Mouse (Mus musculus) left cerebral cortex, postnatal 10 days (tissue): ENCODE results near the gene Actl10. TPM values are rescaled to one million over a fixed set of nuclear protein-coding genes. Genes with fewer than 3 reads are reported as not detected.

Experiments used
- DNase-seq, 2 experiments: peaks; one replicate each; pipeline ENCODE4 v3.0.0; 2021 to 2022; ENCODE audit warnings: low spot score in 2 of 2, mixed read lengths in 1 of 2; ENCODE audit errors: extremely low spot score in 1 of 2
- intact Hi-C: fragments of 180-260 bp; cut with DNase I; formaldehyde crosslinking; loops from one replicate; pipeline ENCODE4 v1.15.1; 2025
- total RNA-seq, 2 experiments: library from RNA; stranded (reverse); gene quantifications; 2 replicates each; pipeline ENCODE4 v1.2.3; 2021

The Actl10 gene
- total RNA-seq, 2 experiments from 2014 or later: not detected

DNA sequence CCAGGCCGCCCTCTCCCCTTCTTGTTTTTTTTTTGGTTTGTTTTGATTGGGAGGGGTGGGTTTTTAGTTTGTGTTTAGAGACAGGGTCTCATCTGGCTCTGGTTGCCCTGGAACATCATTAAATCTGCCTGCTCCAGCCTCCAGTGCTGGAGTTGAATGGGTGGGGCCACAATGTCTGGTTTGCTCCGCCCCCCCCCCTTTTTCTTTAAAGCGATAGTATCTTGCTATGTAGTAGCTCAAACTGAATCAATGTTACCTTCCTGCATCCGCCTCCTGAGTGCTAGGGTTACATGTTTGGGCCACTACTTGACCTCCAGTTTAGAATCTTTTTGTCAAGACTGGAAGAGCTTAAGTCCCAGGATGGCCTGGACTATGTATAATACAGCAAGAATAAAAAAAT lies 19.7 kb downstream of the Actl10 start:
- DNase-seq: no peak
- intact Hi-C loops: no loop called here

DNA sequence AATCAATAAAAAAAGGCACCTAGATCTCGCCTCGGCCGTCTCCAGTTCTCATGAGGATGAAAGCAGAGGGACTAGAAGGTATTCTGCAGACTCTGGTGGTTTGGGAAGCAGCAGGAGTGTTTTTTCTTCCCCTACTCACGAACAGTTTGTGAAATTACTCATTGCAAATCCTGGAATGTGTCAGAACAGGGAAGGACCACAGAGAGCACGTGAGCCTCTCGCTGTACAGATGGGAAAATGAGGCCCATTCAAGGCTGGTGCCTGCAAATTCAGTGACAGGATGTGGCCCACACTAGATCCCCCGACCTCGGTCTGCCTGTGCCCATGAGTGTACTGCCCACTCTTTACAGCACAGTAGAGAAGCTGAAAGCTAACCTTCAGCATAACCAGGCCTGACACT lies 20.4 kb downstream of the Actl10 start:
- intact Hi-C loops: no loop called here
- DNase-seq: no peak

DNA sequence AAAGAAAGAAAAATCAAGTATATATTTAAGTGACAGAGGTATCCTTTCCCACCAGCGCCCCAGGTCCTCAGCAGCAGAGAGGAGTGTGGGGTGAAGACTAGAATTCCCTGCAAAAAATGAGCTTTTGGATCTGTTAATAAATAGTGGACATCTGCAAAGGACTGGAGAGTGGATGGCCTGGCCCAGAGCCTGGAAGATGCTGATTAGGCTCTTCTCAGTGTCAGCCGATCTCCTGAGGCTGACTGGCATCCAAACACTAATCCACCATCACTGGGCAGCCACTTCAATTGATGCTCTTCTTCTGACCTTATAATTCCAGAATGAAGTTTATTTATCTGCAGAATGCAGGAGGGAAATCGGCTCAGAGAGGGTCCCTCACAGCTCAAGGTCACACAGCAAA lies 21.4 kb downstream of the Actl10 start:
- intact Hi-C loops: no loop called here
- no peak for DNase-seq

DNA sequence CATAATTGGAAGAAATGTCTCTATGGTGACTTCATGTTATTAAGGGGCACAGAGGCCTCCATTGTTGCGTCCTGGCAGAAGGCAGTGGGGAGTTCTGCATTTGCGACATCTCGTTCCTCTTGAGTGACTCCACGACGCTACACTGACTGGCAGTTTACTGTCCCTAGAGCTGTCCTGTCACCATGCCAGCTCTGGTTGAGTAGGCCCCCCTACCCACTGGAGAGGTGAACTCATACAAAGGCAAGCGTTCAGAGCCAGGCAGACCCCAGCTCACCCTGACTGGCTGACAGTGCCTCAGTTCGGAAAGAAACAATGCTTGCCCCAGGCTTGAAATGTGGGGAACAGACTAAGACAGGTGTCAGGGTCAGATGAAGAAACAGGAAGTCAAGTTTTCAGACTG lies 22.7 kb downstream of the Actl10 start:
- DNase-seq: no peak
- intact Hi-C loops: no loop called here

DNA sequence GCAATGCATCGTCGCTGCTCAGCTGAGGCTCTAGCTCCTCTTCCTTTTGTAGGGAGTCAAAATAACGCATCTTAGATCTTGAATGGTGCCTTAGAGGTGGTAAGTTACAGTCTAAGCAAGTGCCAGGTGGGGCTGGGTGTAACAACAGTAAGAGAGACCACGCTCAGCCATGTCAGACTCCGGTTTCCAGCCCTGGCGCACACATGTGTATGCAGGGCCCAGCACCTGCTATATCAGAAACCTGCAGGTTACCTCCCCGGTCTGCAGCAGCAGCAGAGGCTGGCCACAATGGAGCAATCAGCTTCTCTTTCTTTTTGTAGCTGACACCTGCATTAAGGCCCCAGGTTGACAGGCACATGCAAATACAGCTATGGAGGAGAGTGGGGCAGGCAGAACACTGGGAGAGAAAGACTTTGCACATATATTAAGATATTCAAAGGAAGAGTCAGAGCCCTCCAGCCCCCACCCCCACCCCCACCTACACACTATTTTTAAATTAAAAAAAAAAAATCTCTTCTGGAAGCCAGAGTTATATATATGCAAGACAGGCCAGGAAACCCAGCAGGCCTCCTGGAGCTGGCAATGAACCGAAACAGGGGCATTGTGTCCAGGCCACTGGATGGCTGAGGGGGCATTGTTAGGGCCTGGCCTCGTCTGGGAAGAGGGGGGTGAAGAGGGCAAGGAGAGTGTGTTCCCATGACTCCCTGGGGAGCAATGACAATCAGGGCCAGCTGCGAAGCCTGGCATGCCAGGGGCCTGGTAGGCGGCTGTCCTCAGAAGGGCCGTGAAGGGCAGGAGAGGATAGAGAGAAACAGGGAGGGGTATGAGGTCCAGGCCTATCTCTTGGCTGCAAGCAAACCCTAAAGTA lies 25.5 kb downstream of the Actl10 start:
- intact Hi-C loops: no loop called here
- DNase-seq: no peak

DNA sequence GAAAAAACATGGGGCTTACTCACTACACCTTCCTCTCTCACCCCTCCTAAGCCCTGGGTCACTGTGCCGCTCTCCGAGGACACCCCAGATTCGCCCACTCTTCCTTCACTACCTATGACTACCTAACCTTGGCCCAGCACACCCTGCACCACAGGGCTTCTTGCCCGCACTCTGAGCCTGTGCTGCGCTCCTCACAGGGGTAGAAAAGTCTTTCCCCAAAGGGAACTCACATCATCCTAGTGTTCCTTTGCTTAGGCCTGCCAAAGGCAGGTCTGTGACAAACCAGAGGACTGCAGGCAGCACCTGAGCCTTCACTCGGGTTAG lies 26.1 kb downstream of the Actl10 start:
- no peak for DNase-seq
- intact Hi-C loops: no loop called here

DNA sequence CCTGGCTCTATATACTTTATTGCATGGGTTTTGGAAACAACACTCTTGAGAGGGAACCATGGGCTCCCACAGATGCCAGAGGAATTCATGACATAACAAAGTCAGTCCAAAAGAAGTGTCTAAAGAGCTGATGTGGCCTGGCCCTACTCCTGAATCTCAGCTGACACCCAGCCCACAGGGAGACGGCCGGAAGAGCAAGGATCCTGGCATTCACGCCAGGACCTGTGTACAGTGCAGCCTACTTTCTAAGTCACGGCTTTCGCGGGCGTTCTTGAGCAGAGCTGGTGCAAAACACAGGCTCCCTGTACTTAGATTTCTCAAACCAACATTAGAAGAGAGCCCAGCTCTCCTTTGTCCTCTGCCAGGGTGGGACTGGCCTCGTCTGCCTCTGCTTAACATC lies 29.0 kb downstream of the Actl10 start:
- intact Hi-C loops: no loop called here
- DNase-seq: no peak

DNA sequence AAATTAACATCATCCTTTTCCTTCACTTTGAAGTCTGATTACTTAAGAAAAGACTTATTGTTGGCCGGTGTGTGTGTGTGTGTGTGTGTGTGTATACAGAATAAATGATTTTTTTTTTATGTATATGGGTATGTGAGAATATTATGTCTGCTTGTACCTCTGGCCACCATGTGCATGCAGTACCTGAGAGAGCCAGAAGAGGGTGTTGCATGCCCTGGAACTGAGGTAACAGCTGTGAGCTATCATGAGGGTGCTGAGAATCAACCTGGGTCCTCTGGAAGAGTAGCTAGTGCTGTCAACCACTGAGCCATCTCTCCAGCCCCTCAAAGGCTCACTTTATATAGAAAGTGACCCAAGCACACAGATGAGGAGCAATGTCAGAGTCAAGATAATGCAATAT lies 29.8 kb downstream of the Actl10 start:
- no peak for DNase-seq
- intact Hi-C loops: no loop called here

DNA sequence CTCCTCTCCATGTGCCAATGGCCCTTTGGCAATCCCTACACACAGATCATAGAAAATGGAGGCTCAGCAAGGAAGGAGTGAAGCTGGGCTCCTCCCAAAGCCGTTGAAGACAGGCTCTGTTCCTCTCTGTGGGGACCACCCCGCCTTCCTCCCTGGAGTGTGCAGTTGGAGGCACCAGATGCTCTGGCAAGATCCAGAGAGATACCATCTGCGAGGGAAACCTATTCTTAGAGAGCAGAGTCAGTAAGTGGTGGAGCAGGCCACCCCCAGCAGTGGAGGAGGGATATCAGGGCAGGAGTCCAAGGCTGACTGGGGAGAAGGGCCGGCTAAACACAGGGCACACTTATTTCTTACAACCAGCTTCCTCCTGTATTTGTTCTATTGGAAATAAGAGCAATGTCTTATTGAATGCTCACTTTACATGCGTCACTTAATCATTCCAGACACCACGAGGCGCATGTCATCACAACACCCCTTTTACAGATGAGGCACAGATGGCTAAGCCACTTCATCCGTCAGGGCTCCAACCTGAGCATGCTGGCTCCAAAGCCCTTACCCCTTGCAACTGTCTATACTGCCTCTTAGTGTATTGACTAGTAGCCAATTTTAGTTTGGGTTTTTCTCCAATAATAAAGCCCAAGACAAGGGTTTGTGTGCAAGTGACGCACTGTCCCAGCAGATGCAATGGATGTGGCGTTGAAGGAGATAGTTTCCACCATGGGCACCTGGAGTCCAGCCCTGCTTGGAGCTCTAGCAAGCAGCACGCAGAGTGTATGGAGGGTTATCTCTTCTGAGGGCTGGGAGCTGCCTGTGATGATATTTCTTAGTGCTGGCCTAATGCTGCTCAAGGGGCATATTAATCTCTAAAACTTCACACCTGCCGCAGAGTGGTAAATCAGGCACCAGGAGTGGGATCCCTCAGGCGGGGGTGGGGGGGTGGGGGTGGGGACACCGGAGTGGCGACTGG lies 32.6 kb downstream of the Actl10 start:
- intact Hi-C loops: no loop called here

DNA sequence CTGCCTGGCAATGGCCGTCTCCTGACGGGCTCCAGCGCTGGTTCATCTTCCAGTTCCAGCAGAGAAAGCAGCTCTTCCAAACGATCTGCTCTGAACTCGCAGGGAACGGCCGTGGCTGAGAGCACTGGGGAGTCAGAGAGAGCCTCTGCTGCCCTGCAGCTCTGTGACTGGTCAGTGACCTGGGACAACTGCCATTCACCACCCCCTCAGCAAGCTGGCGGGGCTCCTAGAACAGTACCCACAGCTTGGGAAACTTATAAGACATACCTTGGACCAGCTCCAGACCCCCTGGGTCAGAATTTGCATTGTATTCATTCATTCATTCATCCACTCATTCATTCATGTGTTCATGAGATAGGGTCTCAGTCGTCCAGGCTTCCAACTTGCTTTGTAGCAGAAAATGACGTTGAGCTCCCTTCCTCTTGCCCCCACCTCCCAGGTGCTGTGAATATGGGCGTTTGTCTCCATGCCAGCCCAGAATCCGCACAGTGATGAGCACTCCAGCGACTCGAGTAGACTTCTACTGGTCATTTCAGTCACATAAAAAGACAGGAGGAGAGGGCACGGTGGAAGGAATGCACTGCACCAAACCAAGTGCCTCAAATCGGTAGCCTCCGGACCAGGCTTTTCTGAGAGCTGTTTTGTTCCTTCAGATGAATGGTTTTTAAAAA lies 33.5 kb downstream of the Actl10 start:
- intact Hi-C loops: no loop called here
- no peak for DNase-seq

More for the DNA sequence above, 32.6 kb downstream of the Actl10 start:
- peak; percentile 83 to 93 for DNase-seq

DNA sequence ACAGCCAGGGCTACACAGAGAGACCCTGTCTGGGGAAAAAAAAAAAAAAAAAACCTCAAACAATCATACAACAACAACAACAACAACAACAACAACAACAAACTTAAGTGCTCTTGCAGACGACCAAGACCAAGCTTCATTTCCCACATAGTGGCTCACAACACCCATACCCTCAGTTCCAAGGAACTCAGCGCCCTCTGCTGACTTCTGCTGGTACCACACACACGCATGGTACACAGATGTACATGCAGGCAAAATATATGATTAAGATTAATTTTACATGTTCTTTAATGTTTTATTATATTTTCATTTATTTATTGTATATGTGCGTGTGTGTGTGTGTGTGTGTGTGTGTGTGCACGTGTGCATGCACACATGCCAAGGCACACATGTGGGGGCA lies 34.8 kb downstream of the Actl10 start:
- intact Hi-C loops: no loop called here
- peak; percentile 38 to 64 for DNase-seq

DNA sequence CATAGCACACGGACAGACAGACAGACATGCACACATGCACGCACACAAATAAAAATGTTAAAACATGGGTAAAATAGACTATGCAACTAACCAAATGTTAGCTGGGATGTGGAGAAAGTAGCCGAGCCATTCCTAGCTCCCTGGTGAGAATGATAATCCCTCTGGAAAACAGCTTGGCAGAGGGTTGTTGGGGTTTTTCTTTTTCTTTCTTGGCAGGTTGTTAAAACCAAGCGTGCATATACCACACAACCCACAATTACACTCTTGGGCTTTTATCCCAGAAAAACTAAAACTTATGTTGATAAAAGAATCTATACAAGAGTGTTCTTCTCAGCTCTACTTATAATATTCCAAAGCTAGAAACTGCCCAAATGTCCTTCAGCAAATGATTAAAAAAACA lies 37.5 kb downstream of the Actl10 start:
- intact Hi-C loops: no loop called here
- DNase-seq: peak in 1 of 2 experiments; percentile 36

DNA sequence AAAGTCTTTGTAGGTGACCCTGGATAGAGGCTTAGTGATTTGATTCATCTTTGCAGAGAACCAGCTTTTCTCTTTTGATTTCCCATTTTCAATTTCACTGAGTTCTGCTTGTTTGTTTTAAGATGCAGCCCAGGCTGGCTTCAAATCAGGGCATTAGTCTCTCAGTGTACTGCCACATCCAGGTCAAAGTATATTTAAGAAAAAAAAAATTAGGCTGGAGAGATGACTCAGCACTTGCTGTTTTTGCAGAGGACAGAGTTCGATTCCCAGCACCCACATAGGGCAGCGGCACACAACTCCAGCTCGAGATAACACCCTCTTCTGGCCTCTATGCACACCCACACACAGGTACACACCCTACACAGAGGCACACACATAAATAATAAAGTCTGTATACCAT lies 39.7 kb downstream of the Actl10 start:
- intact Hi-C loops: no loop called here
- DNase-seq: no peak

DNA sequence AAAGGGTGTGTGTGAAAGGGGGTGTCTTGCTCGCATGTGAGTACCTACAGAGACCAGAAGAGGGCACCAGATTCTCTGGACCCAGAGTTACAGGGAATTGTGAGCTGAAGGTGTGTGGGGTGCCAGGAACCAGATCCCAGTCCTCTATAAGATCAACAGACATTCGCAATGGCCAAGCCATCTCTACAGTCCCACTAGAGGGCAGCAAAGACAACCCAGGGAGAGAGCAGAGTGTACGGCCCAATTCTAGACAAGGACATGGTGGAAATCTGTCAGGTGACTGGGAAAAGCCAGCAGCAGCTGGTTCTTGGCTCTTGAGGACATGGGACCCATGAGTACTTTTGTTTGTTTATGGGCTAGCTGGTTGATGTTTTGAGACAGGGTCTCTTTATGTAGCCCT lies 41.4 kb downstream of the Actl10 start:
- peak in 1 of 2 experiments; percentile 28 for DNase-seq
- intact Hi-C loops: no loop called here

DNA sequence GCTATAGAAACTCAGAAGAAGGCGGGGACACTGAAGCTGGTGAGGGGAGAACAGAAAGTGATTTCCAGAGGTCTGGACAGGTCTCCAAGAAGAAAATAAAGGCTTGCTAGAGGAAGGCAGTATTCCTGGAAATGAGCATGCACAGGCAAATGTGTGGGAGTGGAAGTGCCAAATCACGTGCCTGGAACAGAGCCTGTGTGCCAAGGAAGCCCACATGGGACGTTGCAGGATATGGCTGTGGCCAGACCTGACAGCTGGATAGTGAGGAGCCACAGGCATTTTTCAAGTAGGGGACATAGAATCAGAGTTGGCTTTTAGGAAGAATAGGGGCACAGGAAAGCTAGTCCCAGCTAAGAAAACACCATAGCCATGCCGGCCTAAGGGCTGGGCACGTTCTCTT lies 44.2 kb downstream of the Actl10 start:
- intact Hi-C loops: no loop called here
- DNase-seq: no peak

DNA sequence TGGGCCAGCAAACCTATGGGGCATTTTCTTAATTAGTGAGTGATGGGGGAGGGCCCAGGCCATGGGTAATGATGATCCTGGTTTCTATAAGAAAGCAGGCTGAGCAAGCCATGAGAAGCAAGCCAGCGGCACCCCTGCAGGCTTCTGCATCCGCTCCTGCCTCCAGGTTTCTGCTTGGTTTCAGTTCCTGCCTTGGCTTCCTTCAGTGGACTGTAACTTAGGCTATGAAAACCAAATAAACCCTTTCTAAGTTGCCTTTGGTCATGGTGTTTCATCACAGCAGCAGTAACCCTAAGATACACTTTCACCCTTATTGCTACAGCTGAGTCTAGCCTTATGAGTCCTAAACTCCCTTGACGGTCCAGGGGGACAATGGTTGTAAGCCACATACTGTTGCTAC lies 45.8 kb downstream of the Actl10 start:
- intact Hi-C loops: no loop called here

DNA sequence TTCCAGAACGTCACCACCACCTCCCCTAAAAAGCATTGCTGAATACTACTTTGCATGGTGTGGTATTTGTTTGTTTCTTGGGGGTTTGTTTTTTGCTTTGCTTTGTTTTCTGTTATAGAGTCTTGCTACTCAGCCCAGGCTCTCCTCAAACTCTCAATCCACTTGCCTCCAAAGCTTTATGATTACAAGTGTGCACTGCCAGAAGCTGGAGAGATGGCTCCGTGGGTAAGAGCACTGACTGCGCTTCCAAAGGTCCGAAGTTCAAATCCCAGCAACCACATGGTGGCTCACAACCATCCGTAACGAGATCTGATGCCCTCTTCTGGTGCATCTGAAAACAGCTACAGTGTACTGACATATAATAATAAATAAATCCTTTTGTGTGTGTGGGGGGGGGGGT lies 49.0 kb downstream of the Actl10 start:
- intact Hi-C loops: no loop called here
- no peak for DNase-seq

More for the DNA sequence above, 45.8 kb downstream of the Actl10 start:
- DNase-seq: no peak

DNA sequence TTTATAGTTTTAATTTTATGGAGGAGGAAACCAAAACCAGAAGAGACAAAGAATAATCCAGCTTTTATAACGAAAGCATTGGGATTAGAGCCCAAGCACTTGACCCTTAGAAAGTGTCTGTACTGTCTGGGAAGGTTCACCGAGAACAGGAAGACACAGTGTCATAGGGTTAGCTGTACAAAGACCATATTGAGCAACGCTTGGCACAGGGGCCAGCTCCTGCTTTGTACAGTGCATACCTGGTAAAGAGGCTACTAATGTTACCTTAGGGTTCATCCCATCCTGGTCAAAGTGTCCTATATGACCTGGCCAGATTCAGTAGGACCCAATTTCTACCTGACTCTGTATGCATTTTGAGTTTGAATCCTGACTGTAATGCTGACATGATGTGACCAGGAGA lies 49.7 kb downstream of the Actl10 start:
- intact Hi-C loops: no loop called here
- DNase-seq: no peak
